Mouse (Mus musculus) kidney, adult 2 months (tissue): Measurements from ENCODE around the gene Gm49355. TPM values are rescaled to one million over a fixed set of nuclear protein-coding genes. Genes with fewer than 3 reads are reported as not detected.

Experiments used
- DNase-seq: peaks from one replicate; pipeline ENCODE4 v3.0.0; 2021
- H3K27ac ChIP-seq: fragments of 200-500 bp; 2 replicates; pipeline ENCODE4 v1.5.1; 2012; ENCODE audit warnings: low read depth, low read length, control low read depth, inconsistent platforms; ENCODE audit not compliant: insufficient read depth
- H3K27me3 ChIP-seq: fragments of 200-500 bp; replicated peaks from 2 replicates; pipeline ENCODE4 v1.6.1; 2012; ENCODE audit warnings: mild to moderate bottlenecking, moderate library complexity, low read length, inconsistent platforms; ENCODE audit not compliant: control insufficient read depth, insufficient read depth
- H3K36me3 ChIP-seq: fragments of 200-500 bp; 2 replicates; pipeline ENCODE4 v1.6.1; 2012; ENCODE audit warnings: mild to moderate bottlenecking, moderate library complexity, low read length, inconsistent platforms; ENCODE audit not compliant: control insufficient read depth, insufficient read depth
- H3K4me1 ChIP-seq: fragments of 200-500 bp; 2 replicates; pipeline ENCODE4 v1.6.1; 2011; ENCODE audit warnings: low read length; ENCODE audit not compliant: control insufficient read depth, insufficient read depth
- H3K4me3 ChIP-seq: fragments of 200-500 bp; 2 replicates; pipeline ENCODE4 v1.5.1; 2011; ENCODE audit warnings: mild to moderate bottlenecking, low read depth, low read length, control low read depth; ENCODE audit not compliant: insufficient read depth
- CTCF ChIP-seq: fragments of 200-500 bp; conservative IDR thresholded peaks from 2 replicates; pipeline ENCODE4 v1.5.1; 2011; ENCODE audit warnings: low read depth, mild to moderate bottlenecking, control low read depth, low read length, moderate library complexity, mixed read lengths; ENCODE audit not compliant: insufficient read depth, insufficient read length
- POLR2A ChIP-seq: fragments of 200-500 bp; IDR thresholded peaks from one replicate; pipeline ENCODE4 v1.6.1; 2011; ENCODE audit warnings: low read depth, low read length, control low read depth
- WGBS: fragments of 180-500 bp; shearing (Covaris S2); methylation state at CpG from one replicate; pipeline ENCODE4 v1.1.7; 2018; 5-methylcytosine and 5-hydroxymethylcytosine counted together
- polyA plus RNA-seq: library from polyadenylated mRNA; depleted of rRNA; stranded (reverse); fragments of >200 nt; gene quantifications from 2 replicates; pipeline ENCODE4 v1.2.3, GENCODE M21; 2012; rRNA removed

The Gm49355 gene
- polyA plus RNA-seq, 1 experiment: 0.28 TPM

DNA sequence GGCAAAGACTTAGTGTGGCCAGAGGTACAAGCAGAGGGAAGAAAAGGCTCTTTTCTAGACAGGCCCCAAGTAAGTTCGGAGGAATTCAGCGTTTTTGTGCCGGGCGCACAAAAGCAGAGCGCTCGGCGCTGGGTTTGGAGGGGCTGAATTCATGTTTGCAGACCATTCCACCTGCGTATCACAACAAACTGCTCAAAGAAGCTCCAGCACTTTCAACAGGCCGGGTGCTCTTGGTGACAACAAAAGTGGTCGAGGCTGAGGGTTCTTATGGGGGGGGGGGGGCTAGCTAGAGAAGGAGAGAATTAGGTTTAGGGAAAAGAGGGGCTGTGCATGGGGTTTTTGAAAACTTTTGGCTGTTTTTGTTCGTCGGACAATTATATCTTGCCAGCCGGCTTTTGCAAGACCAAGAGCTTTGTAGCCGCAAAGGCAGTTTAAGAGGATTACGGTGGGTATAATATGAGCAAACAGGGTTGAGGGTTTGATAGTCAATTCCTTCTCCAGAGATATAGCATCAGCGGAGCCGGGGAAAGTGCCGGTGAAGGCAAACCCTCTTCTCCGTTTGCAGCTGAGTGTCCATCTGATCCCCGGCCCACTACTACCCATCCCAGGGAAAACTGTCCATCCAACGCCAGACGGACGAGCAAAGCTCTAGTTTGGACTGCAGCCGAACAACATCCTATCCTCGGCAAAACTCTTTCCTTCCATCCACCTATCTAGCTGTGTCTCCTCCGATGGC, 63.3 kb downstream of the Gm49355 start:
- H3K27me3 ChIP-seq: peaks cover 6% of the 10 kb centered on the region
- H3K4me1 ChIP-seq: no peaks in the 10 kb centered on the region
- no peak overlapping the region for H3K4me3 ChIP-seq
- WGBS: 3% methylated on average over 26 of the region's 26 CpGs
- no peak overlapping the region for H3K27ac ChIP-seq
- H3K36me3 ChIP-seq: no peaks in the 10 kb centered on the region
- no peak for TF ChIP-seq POLR2A
- TF ChIP-seq CTCF: no peak
- no peak for DNase-seq

- H3K4me3 ChIP-seq: no peak within 1 kb of the TSS
- DNase-seq: no peak
Observed at GRCm38 (mm10) chr14:12348089-12348488, 64.3 kb downstream of the Gm49355 start, which contains the start of gene Fezf2. Gene Fezf2, minus strand, starts transcription at chr14:12348189.

GRCm38 (mm10) chr14:12349334-12350090, 65.7 kb downstream of the Gm49355 start:
- H3K36me3 ChIP-seq: no peaks in the 10 kb centered on the region
- 15% methylated on average over 15 of the region's 15 CpGs for WGBS
- no peak for DNase-seq
- no peaks in the 10 kb centered on the region for H3K4me1 ChIP-seq
- no peak for TF ChIP-seq POLR2A
- H3K27ac ChIP-seq: no peak overlapping the region
- peaks cover 3% of the 10 kb centered on the region for H3K27me3 ChIP-seq
- H3K4me3 ChIP-seq: no peak overlapping the region

More at GRCm38 (mm10) chr14:12348089-12348488, 64.3 kb downstream of the Gm49355 start, which contains the start of gene Fezf2:
- H3K27ac ChIP-seq: no peak within 1 kb of the TSS
- H3K36me3 ChIP-seq: no peaks in the 10 kb centered on the region
- H3K4me1 ChIP-seq: no peaks in the 10 kb centered on the region
- TF ChIP-seq POLR2A (no peak), CTCF (no peak)
- 7% methylated on average over 2 of the region's 2 CpGs for WGBS
- peaks cover 3% of the 10 kb centered on the region for H3K27me3 ChIP-seq

GRCm38 (mm10) chr14:12350271-12350916, 66.6 kb downstream of the Gm49355 start:
- Histone ChIP-seq H3K27ac (no peak overlapping the region), H3K36me3 (no peaks in the 10 kb centered on the region), H3K27me3 (no peaks in the 10 kb centered on the region; the same call in none of the 2 replicates), H3K4me1 (no peaks in the 10 kb centered on the region), H3K4me3 (no peak overlapping the region)
- WGBS: 13% methylated on average over 16 of the region's 16 CpGs
- no peak for DNase-seq
- TF ChIP-seq CTCF (no peak), POLR2A (no peak)

Other genes with a start within 250 kb of the Gm49355 start
- 10.5 and 13.5 TPM in 2 replicates for gene 3830406C13Rik, start 197 bp downstream of the Gm49355 start, polyA plus RNA-seq
- gene Fezf2, start 64.2 kb downstream of the Gm49355 start, polyA plus RNA-seq: not detected in 2 replicates